Mouse (Mus musculus) liver, postnatal 0 days (tissue): ENCODE measurements at regions not wholly inside any gene's neighbourhood (a gene's known extent, or its start where the extent isn't known, plus 50 kb on each side); places are given as distances from the start of the nearest gene placed in this dataset.
A peak's percentile ranks its signal among the peaks of the same experiment; 100 is the strongest.

Experiments
- ATAC-seq: fragments of 200-750 bp; cut with Nextera tagmentation; 2 replicates; pipeline ENCODE4 v1.8.0; 2017; ENCODE audit warnings: mild to moderate bottlenecking, moderate library complexity
- DNase-seq: peaks from one replicate; pipeline ENCODE4 v3.0.0-alpha.2; 2016
- H3K27ac ChIP-seq: fragments of 300-500 bp; sonication (generic); 2 replicates; pipeline ENCODE4 v1.5.1; 2014; ENCODE audit warnings: antibody characterized with exemption, moderate library complexity, mild to moderate bottlenecking, low read depth
- H3K27me3 ChIP-seq: fragments of 300-500 bp; sonication (generic); 2 replicates; pipeline ENCODE4 v1.6.1; 2014; ENCODE audit warnings: low read length, control low read depth, mixed read lengths; ENCODE audit not compliant: insufficient read depth
- H3K36me3 ChIP-seq: fragments of 300-500 bp; sonication (generic); replicated peaks from 2 replicates; pipeline ENCODE4 v1.6.1; 2014; ENCODE audit warnings: mild to moderate bottlenecking, control low read depth, low read length, moderate library complexity, mixed read lengths; ENCODE audit not compliant: insufficient read depth
- H3K4me1 ChIP-seq: fragments of 300-500 bp; sonication (generic); 2 replicates; pipeline ENCODE4 v1.6.1; 2014; ENCODE audit warnings: antibody characterized with exemption, mild to moderate bottlenecking, control low read depth; ENCODE audit not compliant: insufficient read depth
- H3K4me2 ChIP-seq: fragments of 300-500 bp; sonication (generic); 2 replicates; pipeline ENCODE4 v1.6.1; 2014; ENCODE audit warnings: low read depth, mild to moderate bottlenecking, low read length, moderate library complexity, mixed read lengths
- H3K4me3 ChIP-seq: fragments of 300-500 bp; sonication (generic); 2 replicates; pipeline ENCODE4 v1.5.1; 2014; ENCODE audit warnings: low read depth, low read length
- H3K9ac ChIP-seq: fragments of 300-500 bp; sonication (generic); replicated peaks from 2 replicates; pipeline ENCODE4 v1.6.1; 2014; ENCODE audit warnings: mild to moderate bottlenecking, moderate library complexity
- H3K9me3 ChIP-seq: fragments of 300-500 bp; sonication (generic); 2 replicates; pipeline ENCODE4 v1.6.1; 2016; ENCODE audit warnings: mild to moderate bottlenecking, control low read depth, low read length, mixed read lengths
- CTCF ChIP-seq: sonication (generic); IDR thresholded peaks from 2 replicates; pipeline ENCODE4 v1.5.1; 2016; ENCODE audit warnings: antibody characterized with exemption, low read depth
- EP300 ChIP-seq: IDR thresholded peaks from 2 replicates; pipeline ENCODE4 v1.6.1; 2016; ENCODE audit warnings: antibody characterized with exemption, low read depth, mild to moderate bottlenecking
- WGBS: fragments of 180-500 bp; shearing (Covaris S2); extraction: QIAGEN DNeasy Blood & Tissue Kit; methylation state at CpG from one replicate; pipeline ENCODE4 v1.1.7; 2014; ENCODE audit not compliant: insufficient replicate concordance; 5-methylcytosine and 5-hydroxymethylcytosine counted together

DNA sequence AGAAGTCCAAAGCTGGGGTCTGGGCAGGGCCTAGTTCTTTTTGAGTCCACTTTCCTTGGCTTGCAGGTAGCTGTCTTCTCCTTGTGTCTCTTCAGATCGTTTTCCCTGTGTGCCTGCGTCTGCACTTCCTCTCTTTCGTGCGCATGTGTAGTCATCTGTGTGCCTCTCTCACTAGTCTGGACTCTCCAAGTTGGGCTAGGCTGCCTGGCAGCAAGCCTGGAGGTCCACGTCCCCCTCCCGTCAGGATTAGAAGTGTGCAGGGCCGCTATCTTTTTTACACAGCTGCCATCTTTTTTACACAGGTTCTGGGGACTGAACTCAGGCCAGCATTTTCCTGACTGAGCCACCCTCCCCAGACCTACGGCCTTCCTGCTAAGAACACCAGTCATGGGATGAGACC lies 55.8 kb upstream of the Sec14l1 start:
- no peaks in the 10 kb centered on the region for H3K9me3 ChIP-seq
- WGBS = 36% methylated on average over 8 of the region's 8 CpGs
- no peaks in the 10 kb centered on the region for H3K27me3 ChIP-seq
- H3K27ac ChIP-seq = no peak overlapping the region
- no peaks in the 10 kb centered on the region for H3K36me3 ChIP-seq
- DNase-seq (peak; percentile 34), ATAC-seq (peak; percentile 53; the same call in 1 of the 2 replicates)
- peak overlapping the region; percentile 7; the same call in 1 of the 2 replicates for H3K4me2 ChIP-seq
- no peak overlapping the region for H3K9ac ChIP-seq
- H3K4me3 ChIP-seq = no peak overlapping the region
- no peaks in the 10 kb centered on the region for H3K4me1 ChIP-seq
- TF ChIP-seq EP300 (peak; percentile 45; the same call in 1 of the 2 replicates), CTCF (no peak)

DNA sequence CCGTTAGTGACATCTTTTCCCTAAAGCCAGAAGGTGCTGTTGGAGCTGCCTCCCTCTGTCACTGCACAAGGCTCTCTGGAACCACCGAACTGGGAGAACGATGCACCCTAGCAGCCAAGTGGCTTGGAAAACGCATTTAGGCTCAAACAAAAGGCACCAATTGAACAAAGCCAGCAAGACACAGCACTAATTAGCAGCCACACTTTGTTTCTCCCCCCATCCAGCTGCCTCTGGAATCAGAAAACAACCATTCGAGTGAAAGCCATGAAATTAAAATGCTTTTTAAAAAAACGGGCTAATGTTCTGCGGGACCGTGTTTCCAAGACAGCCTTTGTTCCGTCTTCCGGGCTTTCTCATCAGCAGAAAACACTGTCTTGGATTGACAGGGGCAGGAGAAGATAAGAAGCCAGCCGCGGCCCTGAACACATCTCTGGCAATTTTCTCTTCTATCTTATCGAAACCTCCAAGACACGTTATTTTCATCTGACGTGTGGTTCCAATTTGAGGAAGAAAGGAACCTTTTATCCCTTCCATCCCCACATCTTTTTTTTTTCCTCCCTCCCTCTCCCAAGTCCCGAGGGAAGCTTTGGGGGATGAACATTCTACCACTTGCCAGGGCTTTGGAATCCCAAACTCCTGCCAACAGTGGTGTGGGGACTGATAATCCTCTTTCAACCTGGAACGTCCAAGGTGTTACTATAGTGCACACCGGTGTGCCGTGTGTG lies 54.8 kb upstream of the Sec14l1 start:
- 23% methylated on average over 19 of the region's 19 CpGs for WGBS
- Histone ChIP-seq H3K4me2 (peak overlapping the region; percentile 58), H3K36me3 (no peaks in the 10 kb centered on the region), H3K9me3 (no peaks in the 10 kb centered on the region), H3K9ac (no peak overlapping the region), H3K27me3 (no peaks in the 10 kb centered on the region), H3K27ac (0 out of 2 replicates have a peak overlapping the region, but pooled peaks have one; percentile 29), H3K4me1 (no peaks in the 10 kb centered on the region), H3K4me3 (0 out of 2 replicates have a peak overlapping the region, but pooled peaks have one; percentile 8)
- no peak for DNase-seq
- TF ChIP-seq CTCF (no peak), EP300 (peak; percentile 79)
- ATAC-seq = peak; percentile 56

DNA sequence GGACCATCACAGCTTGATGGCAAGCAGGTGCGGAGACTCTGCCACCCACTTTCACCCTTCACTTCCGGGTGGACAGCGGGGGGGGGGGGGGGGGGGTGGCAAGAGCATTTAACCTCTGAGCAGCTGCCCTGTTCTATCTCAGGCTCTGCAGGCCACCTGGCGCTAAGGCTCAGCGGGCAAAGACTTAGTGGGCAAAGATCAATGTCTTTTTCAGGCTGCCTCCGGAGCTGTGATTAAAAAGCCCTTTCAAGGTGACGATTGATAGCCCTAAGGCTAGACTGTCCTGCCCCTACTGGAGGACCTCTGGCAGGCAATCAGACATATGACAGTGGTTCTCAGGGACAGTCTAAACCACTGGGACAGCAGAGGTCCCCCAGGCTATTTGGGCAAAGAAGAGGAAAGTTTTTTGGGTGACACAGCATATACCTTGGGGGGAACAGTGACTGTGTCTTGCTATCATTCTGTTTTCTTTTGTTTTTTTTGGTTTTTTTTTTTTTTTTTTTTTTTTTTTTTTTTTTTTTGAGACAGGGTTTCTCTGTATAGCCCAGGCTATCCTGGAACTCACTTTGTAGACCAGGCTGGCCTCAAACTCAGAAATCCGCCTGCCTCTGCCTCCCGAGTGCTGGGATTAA lies 54.1 kb upstream of the Sec14l1 start:
- ATAC-seq = peak; percentile 63
- no peaks in the 10 kb centered on the region for H3K27me3 ChIP-seq
- peak overlapping the region; percentile 58 for H3K4me2 ChIP-seq

DNA sequence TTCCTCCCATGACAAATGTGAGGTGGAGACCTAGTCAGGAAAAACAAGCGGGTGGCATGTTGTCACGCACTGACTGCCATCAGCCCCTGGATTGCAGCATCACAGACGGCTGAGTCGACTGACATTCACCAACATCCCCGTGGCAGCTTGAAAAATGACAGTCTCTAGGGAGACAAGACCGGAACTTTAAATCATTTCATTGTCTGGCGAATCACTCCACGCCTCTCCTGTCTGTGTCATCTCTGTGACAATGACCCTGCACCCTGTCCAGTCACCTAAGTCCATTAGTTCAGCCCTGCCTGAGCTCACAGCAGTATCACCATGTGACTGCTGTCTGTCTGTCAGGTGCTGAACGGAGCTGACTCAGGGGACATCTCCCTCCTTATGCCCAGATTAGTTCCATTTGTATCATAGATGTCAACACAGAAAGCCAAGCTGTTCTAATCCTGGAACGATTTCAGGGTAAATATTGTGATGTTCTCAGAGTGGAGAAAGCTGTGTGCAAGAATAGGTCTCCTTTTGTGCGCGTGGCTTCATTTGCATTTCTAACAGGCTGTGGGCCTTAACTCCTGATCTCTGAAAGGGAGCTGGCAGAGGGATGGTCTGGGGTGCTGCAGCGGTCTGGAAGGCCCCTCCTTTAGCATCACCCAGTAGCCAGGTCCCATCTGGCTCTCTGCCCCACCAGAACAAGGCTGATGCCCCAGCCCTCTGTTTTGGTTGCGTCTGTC lies 52.0 kb upstream of the Sec14l1 start:
- DNase-seq = no peak

More for the DNA sequence above, 54.1 kb upstream of the Sec14l1 start:
- H3K9ac ChIP-seq = no peak overlapping the region
- H3K4me3 ChIP-seq = 0 out of 2 replicates have a peak overlapping the region, but pooled peaks have one; percentile 8
- no peaks in the 10 kb centered on the region for H3K9me3 ChIP-seq
- peak; percentile 28 for DNase-seq
- TF ChIP-seq CTCF (peak; percentile 25), EP300 (no peak)
- H3K27ac ChIP-seq = no peak overlapping the region
- H3K36me3 ChIP-seq = no peaks in the 10 kb centered on the region
- 41% methylated on average over 9 of the region's 9 CpGs for WGBS
- no peaks in the 10 kb centered on the region for H3K4me1 ChIP-seq

More for the DNA sequence above, 52.0 kb upstream of the Sec14l1 start:
- 64% methylated on average over 14 of the region's 14 CpGs for WGBS
- no peak overlapping the region for H3K9ac ChIP-seq
- H3K27me3 ChIP-seq = no peaks in the 10 kb centered on the region
- no peak overlapping the region for H3K4me2 ChIP-seq
- no peaks in the 10 kb centered on the region for H3K4me1 ChIP-seq
- H3K36me3 ChIP-seq = no peaks in the 10 kb centered on the region
- ATAC-seq = no peak
- TF ChIP-seq EP300 = no peak
- TF ChIP-seq CTCF = no peak
- H3K4me3 ChIP-seq = no peak overlapping the region
- H3K27ac ChIP-seq = no peak overlapping the region
- H3K9me3 ChIP-seq = no peaks in the 10 kb centered on the region
